Mouse (Mus musculus) stomach, postnatal 0 days (tissue): Measurements from ENCODE around the gene Pakap.

ENCODE experiments used
- CTCF ChIP-seq: IDR thresholded peaks from 2 replicates; pipeline ENCODE4 v1.5.1; 2016; ENCODE audit warnings: antibody characterized with exemption, low read depth, mild to moderate bottlenecking, moderate library complexity
- EP300 ChIP-seq: optimal IDR thresholded peaks from 2 replicates; pipeline ENCODE3; 2016; ENCODE audit warnings: antibody characterized with exemption

DNA sequence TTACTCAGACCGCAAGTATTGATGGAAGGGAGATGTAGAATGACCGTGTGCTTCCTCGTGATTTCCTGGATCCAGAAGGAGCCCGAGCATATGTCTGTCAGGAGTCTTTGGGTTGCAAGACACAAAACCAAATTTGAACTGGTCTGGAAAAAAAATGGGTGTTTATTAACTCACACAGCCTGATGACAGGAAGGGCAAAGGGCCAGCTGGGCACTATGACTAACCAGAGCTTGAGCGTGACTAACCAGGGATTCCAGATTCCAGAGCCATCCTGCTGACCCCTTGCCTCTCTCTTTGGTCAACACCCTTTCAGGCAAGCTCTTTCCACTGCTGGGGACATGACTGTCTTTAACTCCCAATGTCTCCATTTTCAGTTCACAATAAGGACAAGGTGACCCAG is 167.4 kb downstream of the Pakap start:
- no peak for TF ChIP-seq CTCF
- no peak for TF ChIP-seq EP300
